Mouse (Mus musculus) liver, embryonic 11.5 days (tissue): ENCODE results near the gene Tlx2. TPM values are rescaled to one million over a fixed set of nuclear protein-coding genes. Genes with fewer than 3 reads are reported as not detected.

Experiments
- ATAC-seq: fragments of 200-750 bp; cut with Nextera tagmentation; replicated peaks from 2 replicates; pipeline ENCODE4 v1.8.0; 2017; ENCODE audit warnings: moderate number of reproducible peaks, mild to moderate bottlenecking, moderate TSS enrichment, moderate library complexity; ENCODE audit not compliant: low FRiP score
- DNase-seq: peaks from one replicate; pipeline ENCODE4 v3.0.0-alpha.2; 2017; ENCODE audit warnings: low spot score
- H3K27ac ChIP-seq: fragments of 300-500 bp; sonication (generic); 2 replicates; pipeline ENCODE4 v1.5.1; 2014; ENCODE audit warnings: mild to moderate bottlenecking, low read depth, low read length, control low read depth
- H3K27me3 ChIP-seq: fragments of 300-500 bp; sonication (generic); replicated peaks from 2 replicates; pipeline ENCODE4 v1.6.1; 2014; ENCODE audit warnings: low read length, mixed read lengths; ENCODE audit not compliant: control insufficient read depth, insufficient read depth
- H3K36me3 ChIP-seq: fragments of 300-500 bp; sonication (generic); 2 replicates; pipeline ENCODE4 v1.6.1; 2014; ENCODE audit warnings: mild to moderate bottlenecking, low read length, moderate library complexity, mixed read lengths; ENCODE audit not compliant: control insufficient read depth, insufficient read depth
- H3K4me1 ChIP-seq: fragments of 300-500 bp; sonication (generic); replicated peaks from 2 replicates; pipeline ENCODE4 v1.6.1; 2014; ENCODE audit warnings: low read length, mixed read lengths; ENCODE audit not compliant: control insufficient read depth, insufficient read depth
- H3K4me2 ChIP-seq: fragments of 300-500 bp; sonication (generic); 2 replicates; pipeline ENCODE4 v1.6.1; 2014; ENCODE audit warnings: mild to moderate bottlenecking, control low read depth, moderate library complexity
- H3K4me3 ChIP-seq: fragments of 300-500 bp; sonication (generic); 2 replicates; pipeline ENCODE4 v1.5.1; 2014; ENCODE audit warnings: low read depth, low read length, control low read depth
- H3K9ac ChIP-seq: fragments of 300-500 bp; sonication (generic); 2 replicates; pipeline ENCODE4 v1.6.1; 2014; ENCODE audit warnings: low read depth, low read length, control low read depth
- H3K9me3 ChIP-seq: fragments of 300-500 bp; sonication (generic); 2 replicates; pipeline ENCODE4 v1.6.1; 2016; ENCODE audit warnings: low read length, inconsistent platforms, mixed read lengths; ENCODE audit not compliant: control insufficient read depth
- WGBS: fragments of 180-500 bp; shearing (Covaris S2); extraction: QIAGEN DNeasy Blood & Tissue Kit; methylation state at CpG from one replicate; pipeline ENCODE4 v1.1.7; 2014; 5-methylcytosine and 5-hydroxymethylcytosine counted together
- polyA plus RNA-seq: library from polyadenylated mRNA; unstranded; fragments of >200 nt; fragmentation: Nextera tagmentation; extraction: Ambion mirVana; gene quantifications from 2 replicates; pipeline ENCODE4 v1.2.1, GENCODE M21; 2014

Tlx2 gene
- polyA plus RNA-seq, 1 experiment from 2014 or later = 0.30 TPM

- ATAC-seq (no peak), DNase-seq (no peak)
- Histone ChIP-seq H3K27ac (no peak overlapping the region), H3K9ac (no peak overlapping the region), H3K36me3 (no peaks in the 10 kb centered on the region), H3K4me1 (peaks cover 19% of the 10 kb centered on the region), H3K4me2 (peak overlapping the region; percentile 53), H3K4me3 (peak overlapping the region; percentile 36), H3K27me3 (peaks cover 99% of the 10 kb centered on the region), H3K9me3 (no peaks in the 10 kb centered on the region)
- 1% methylated on average over 81 of the region's 81 CpGs for WGBS
These were observed 1.2 kb downstream of the Tlx2 start for GRCm38 (mm10) chr6:83068706-83069487.

DNA sequence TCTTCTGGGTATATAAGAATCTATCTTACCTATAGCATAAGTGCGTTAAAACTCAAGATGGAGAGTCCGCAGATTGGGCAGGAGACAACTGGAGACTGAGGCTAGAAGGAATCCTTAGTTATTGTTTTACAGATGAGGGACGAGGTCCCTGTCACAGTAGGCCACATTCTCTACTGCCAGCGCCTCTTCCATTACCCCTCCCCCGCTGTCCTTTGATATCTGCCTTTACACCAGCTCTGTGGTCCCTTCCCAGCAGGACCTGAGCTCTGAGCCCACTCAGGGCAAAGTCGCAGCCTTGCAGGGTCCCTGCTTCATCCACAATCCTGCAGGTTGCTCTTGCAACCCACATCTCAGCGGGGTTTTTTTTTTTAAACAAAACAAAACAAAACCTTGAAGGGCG is 1.9 kb downstream of the Tlx2 start:
- Histone ChIP-seq H3K27ac (no peak overlapping the region), H3K9me3 (no peaks in the 10 kb centered on the region), H3K27me3 (peaks cover 100% of the 10 kb centered on the region), H3K9ac (no peak overlapping the region), H3K36me3 (no peaks in the 10 kb centered on the region), H3K4me1 (peaks cover 19% of the 10 kb centered on the region), H3K4me2 (peak overlapping the region; percentile 53), H3K4me3 (peak overlapping the region; percentile 36; the same call in 1 of the 2 replicates)
- no peak for ATAC-seq
- DNase-seq = no peak
- 8% methylated on average over 8 of the region's 8 CpGs for WGBS

DNA sequence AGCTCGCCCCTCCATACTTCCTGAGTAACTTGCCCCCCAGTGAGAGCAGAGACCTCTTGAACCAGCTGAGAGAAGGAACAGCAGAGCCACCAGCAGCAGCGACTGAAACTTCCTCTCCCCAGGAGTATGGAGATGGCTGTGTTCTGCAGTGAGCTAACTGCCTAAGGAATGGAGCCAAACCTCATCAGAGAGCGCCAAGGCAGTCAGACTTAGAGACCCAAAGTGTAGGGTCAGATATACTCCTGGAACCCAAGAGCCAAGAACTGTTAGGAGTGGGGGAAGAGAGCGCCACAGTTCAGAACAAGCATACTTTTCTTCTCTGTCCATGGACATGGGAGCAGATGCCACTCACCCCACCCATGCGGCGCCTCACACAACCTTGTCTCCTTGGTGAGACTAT is 3.7 kb downstream of the Tlx2 start:
- Histone ChIP-seq H3K27me3 (peaks cover 100% of the 10 kb centered on the region), H3K27ac (no peak overlapping the region), H3K4me1 (peaks cover 19% of the 10 kb centered on the region), H3K9ac (no peak overlapping the region), H3K4me2 (no peak overlapping the region), H3K9me3 (no peaks in the 10 kb centered on the region), H3K36me3 (no peaks in the 10 kb centered on the region), H3K4me3 (no peak overlapping the region)
- WGBS = 33% methylated on average over 6 of the region's 6 CpGs
- DNase-seq = no peak
- no peak for ATAC-seq

GRCm38 (mm10) chr6:83065995-83066394 is 4.1 kb downstream of the Tlx2 start:
- WGBS = 38% methylated on average over 8 of the region's 8 CpGs
- Histone ChIP-seq H3K9me3 (no peaks in the 10 kb centered on the region), H3K4me2 (no peak overlapping the region), H3K27ac (no peak overlapping the region), H3K4me1 (peaks cover 15% of the 10 kb centered on the region), H3K4me3 (no peak overlapping the region), H3K27me3 (peaks cover 100% of the 10 kb centered on the region), H3K36me3 (no peaks in the 10 kb centered on the region), H3K9ac (no peak overlapping the region)
- ATAC-seq (no peak), DNase-seq (no peak)

DNA sequence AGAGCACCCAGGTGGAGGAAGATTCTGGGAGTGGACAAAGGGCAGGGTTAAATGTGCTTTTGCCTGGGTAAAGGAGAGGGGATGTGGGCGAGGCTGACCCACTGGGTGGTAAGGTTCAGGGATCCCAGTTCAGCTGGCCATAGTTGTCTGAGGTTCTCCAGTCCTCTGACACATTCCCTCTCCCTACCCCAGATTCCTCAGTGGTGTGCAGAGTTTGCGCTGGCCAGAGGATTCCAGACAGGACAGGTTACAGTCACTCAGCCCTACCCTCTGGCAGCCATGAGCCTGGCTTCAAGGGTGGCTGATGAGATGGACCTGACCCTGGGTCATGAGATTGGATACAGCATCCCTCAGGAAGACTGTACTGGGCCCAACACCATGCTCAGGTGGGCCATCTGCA is 11.4 kb downstream of the Tlx2 start:
- no peaks in the 10 kb centered on the region for H3K9me3 ChIP-seq
- H3K4me1 ChIP-seq = peaks cover 13% of the 10 kb centered on the region
- H3K9ac ChIP-seq = no peak overlapping the region
- peaks cover 15% of the 10 kb centered on the region for H3K36me3 ChIP-seq
- peak overlapping the region; percentile 33; the same call in 1 of the 2 replicates for H3K4me3 ChIP-seq
- H3K4me2 ChIP-seq = peak overlapping the region; percentile 54
- WGBS = 91% methylated on average over 2 of the region's 2 CpGs
- H3K27me3 ChIP-seq = peaks cover 30% of the 10 kb centered on the region
- no peak overlapping the region for H3K27ac ChIP-seq
- DNase-seq (no peak), ATAC-seq (no peak)

DNA sequence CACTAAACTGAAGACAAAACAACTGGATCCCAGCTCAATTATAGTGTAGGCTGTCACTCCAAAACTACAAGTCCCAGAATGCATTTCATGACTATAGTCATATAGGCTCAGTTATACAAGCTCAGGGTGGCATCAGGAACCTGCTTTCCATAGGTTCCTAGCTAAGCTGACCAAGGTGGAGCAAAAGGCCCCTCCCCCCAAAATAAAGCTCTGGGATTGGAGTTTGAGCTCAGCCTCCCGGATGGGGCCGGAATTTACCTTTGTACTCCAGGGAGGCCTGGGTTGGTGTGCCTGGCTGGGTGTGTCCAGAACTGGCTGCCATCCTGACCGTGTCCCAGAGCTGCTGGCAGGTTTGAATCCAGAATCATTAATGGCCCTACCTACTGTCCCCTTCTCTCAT is 12.3 kb downstream of the Tlx2 start, which contains the start of gene Dqx1:
TSS of gene Dqx1 (plus strand) at position 55 of the 400 bp plus-strand sequence.
- 64% methylated on average over 3 of the region's 3 CpGs for WGBS
- Histone ChIP-seq H3K9ac (peak within 1 kb of the TSS; percentile 26; the same call in 1 of the 2 replicates), H3K4me3 (peak within 1 kb of the TSS; percentile 33), H3K4me2 (peak within 1 kb of the TSS; percentile 54), H3K4me1 (peaks cover 17% of the 10 kb centered on the region), H3K27ac (no peak within 1 kb of the TSS; the same call in 1 of the 2 replicates), H3K27me3 (peaks cover 20% of the 10 kb centered on the region), H3K36me3 (peaks cover 15% of the 10 kb centered on the region), H3K9me3 (no peaks in the 10 kb centered on the region)
- ATAC-seq (no peak), DNase-seq (no peak)

DNA sequence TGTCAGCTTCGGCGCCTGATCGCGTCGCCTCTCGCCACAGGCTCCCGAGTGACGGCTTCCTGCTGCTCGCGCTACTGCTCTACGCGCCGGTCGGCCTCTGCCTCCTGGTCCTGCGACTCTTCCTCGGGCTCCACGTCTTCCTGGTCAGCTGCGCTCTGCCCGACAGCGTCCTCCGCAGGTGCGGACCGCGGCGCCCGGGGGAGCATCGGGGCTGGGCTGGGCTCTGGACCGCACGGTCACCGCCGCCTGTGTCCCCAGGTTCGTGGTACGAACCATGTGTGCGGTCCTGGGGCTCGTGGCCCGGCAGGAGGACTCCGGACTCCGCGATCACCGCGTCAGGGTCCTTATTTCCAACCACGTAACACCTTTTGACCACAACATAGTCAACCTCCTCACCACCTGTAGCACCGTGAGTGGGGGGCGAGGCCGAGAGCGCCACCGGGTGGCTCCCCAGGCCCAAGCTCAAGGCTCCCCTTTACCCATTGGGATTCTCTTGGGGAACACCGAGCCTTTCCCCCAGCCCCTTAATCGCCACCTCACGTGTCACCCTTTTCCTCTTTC is 15.1 kb downstream of the Tlx2 start, which contains the start of gene Htra2:
TSS of gene Htra2 (minus strand) at position 403 of the 561 bp plus-strand sequence.
- Histone ChIP-seq H3K9ac (peak within 1 kb of the TSS; percentile 94), H3K9me3 (no peaks in the 10 kb centered on the region), H3K36me3 (peaks cover 22% of the 10 kb centered on the region), H3K4me3 (peak within 1 kb of the TSS; percentile 79), H3K4me1 (peaks cover 21% of the 10 kb centered on the region), H3K27ac (peak within 1 kb of the TSS; percentile 87), H3K4me2 (peak within 1 kb of the TSS; percentile 95), H3K27me3 (no peaks in the 10 kb centered on the region)
- WGBS = under 1% methylated on average over 50 of the region's 50 CpGs
- ATAC-seq (peak; percentile 17), DNase-seq (no peak)

DNA sequence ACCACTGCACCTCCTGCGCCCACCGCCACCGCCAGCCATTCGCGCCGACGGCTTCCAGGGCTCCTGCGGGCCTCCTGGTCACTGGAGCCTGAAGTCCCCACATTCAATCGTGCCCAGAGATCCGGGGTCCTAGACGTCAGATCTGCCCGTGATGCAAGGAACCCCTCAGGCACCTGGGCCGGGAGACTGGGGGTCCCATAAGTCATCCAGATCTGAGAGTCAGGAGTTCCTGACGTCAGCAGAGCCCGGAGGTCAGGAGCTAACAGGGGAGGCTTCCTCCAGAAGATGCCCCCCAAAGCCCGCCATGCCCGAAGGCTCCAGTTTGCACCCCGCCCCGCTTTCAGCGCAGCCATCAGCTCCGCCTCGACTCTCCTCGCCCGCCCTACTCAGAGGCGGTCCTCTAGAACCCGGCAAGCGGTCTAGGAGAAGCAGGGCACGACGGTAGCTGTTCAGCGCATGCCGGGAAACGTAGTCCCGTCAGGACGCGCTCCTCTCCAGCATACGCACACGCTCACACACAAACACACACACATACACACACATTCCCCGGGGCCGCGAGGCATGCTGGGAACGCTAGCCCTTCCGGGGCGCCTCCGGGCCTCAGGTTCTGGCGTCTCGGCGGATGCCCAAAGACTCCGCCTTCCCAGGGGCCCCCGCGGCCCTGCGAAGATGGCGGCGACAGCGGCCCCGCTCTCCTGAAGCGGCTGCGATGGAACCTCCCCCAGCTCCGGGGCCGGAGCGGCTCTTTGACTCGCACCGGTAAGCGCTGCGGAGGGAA is 15.8 kb downstream of the Tlx2 start, which contains the start of gene Aup1:
TSS of gene Aup1 (plus strand) at position 448 of the 778 bp plus-strand sequence.
- Histone ChIP-seq H3K4me2 (peak within 1 kb of the TSS; percentile 95), H3K9ac (peak within 1 kb of the TSS; percentile 94), H3K36me3 (peaks cover 22% of the 10 kb centered on the region), H3K9me3 (no peaks in the 10 kb centered on the region), H3K4me3 (peak within 1 kb of the TSS; percentile 79), H3K4me1 (peaks cover 20% of the 10 kb centered on the region), H3K27me3 (no peaks in the 10 kb centered on the region), H3K27ac (peak within 1 kb of the TSS; percentile 87)
- DNase-seq = peak; percentile 97
- peak; percentile 93 for ATAC-seq
- WGBS = under 1% methylated on average over 64 of the region's 64 CpGs
